Mouse (Mus musculus): ENCODE measurements around the gene Tmem232.

- TF ChIP-seq CTCF (IDR thresholded peaks at IDR 0.05; ENCODE audit: low read depth) (no peak), EP300 (IDR thresholded peaks at IDR 0.05; ENCODE audit: low read depth) (no peak)
Measured at GRCm38 (mm10) chr17:65556798-65557197, 16.2 kb upstream of the Tmem232 start.

All from heart, postnatal 0 days (tissue).